Mouse (Mus musculus) gastrocnemius, postnatal 10 days (tissue): ENCODE measurements around the gene Ssbp3. TPM values are rescaled to one million over a fixed set of nuclear protein-coding genes. Genes with fewer than 3 reads are reported as not detected.
A peak's percentile ranks its signal among the peaks of the same experiment; 100 is the strongest.

Experiments
- DNase-seq: peaks from one replicate; pipeline ENCODE4 v3.0.0; 2021; ENCODE audit warnings: mixed read lengths
- total RNA-seq, 2 experiments: library from RNA; stranded (reverse); gene quantifications; 2 replicates each; pipeline ENCODE4 v1.2.3; 2021

The Ssbp3 gene
- total RNA-seq, 2 experiments from 2014 or later: 29.4 to 35.1 TPM

- no peak for DNase-seq
Observed at GRCm38 (mm10) chr4:106985899-106986832, 75.7 kb downstream of the Ssbp3 start.

- DNase-seq: peak; percentile 77
Observed at GRCm38 (mm10) chr4:106987725-106988364, 77.3 kb downstream of the Ssbp3 start.

GRCm38 (mm10) chr4:106988886-106989225, 78.4 kb downstream of the Ssbp3 start:
- DNase-seq: no peak

- DNase-seq: peak; percentile 22
Observed at GRCm38 (mm10) chr4:106989226-106989983, 78.9 kb downstream of the Ssbp3 start.

- no peak for DNase-seq
Observed at GRCm38 (mm10) chr4:106993053-106993452, 82.6 kb downstream of the Ssbp3 start.

GRCm38 (mm10) chr4:106994252-106994651, 83.8 kb downstream of the Ssbp3 start:
- DNase-seq: no peak

GRCm38 (mm10) chr4:106995069-106995468, 84.6 kb downstream of the Ssbp3 start:
- no peak for DNase-seq

GRCm38 (mm10) chr4:106995513-106995912, 85.0 kb downstream of the Ssbp3 start:
- no peak for DNase-seq

- DNase-seq: no peak
Observed at GRCm38 (mm10) chr4:106996305-106997076, 86.0 kb downstream of the Ssbp3 start.

- no peak for DNase-seq
Observed at GRCm38 (mm10) chr4:107001259-107001810, 90.8 kb downstream of the Ssbp3 start.

GRCm38 (mm10) chr4:107001916-107002488, 91.5 kb downstream of the Ssbp3 start:
- DNase-seq: no peak

- no peak for DNase-seq
Observed at GRCm38 (mm10) chr4:107002517-107003165, 92.1 kb downstream of the Ssbp3 start.

- no peak for DNase-seq
Observed at GRCm38 (mm10) chr4:107003199-107003598, 92.7 kb downstream of the Ssbp3 start.

- DNase-seq: no peak
Observed at GRCm38 (mm10) chr4:107003786-107004185, 93.3 kb downstream of the Ssbp3 start.

- DNase-seq: no peak
Observed at GRCm38 (mm10) chr4:107004346-107004745, 93.8 kb downstream of the Ssbp3 start.

- no peak for DNase-seq
Observed at GRCm38 (mm10) chr4:107005166-107005565, 94.7 kb downstream of the Ssbp3 start.

- no peak for DNase-seq
Observed at GRCm38 (mm10) chr4:107006229-107006628, 95.7 kb downstream of the Ssbp3 start.

GRCm38 (mm10) chr4:107006807-107007206, 96.3 kb downstream of the Ssbp3 start:
- no peak for DNase-seq

GRCm38 (mm10) chr4:107007359-107007758, 96.9 kb downstream of the Ssbp3 start:
- no peak for DNase-seq

GRCm38 (mm10) chr4:107008161-107008560, 97.7 kb downstream of the Ssbp3 start:
- no peak for DNase-seq

GRCm38 (mm10) chr4:107009548-107009947, 99.0 kb downstream of the Ssbp3 start:
- DNase-seq: no peak
